Mouse (Mus musculus) myocyte (in vitro differentiated cells): ENCODE results near the gene Ptger4. TPM values are rescaled to one million over a fixed set of nuclear protein-coding genes. Genes with fewer than 3 reads are reported as not detected.

Experiments
- H3K27me3 ChIP-seq: one replicate; pipeline ENCODE4 v1.6.1; 2011; ENCODE audit not compliant: control insufficient read depth, insufficient read depth, insufficient read length
- H3K36me3 ChIP-seq: one replicate; pipeline ENCODE4 v1.6.1; 2011; ENCODE audit not compliant: control insufficient read depth, insufficient read depth
- H3K4me2 ChIP-seq: one replicate; pipeline ENCODE4 v1.6.1; 2011; ENCODE audit warnings: low read depth, control low read depth
- H3K4me3 ChIP-seq: one replicate; pipeline ENCODE4 v1.5.1; 2011; ENCODE audit warnings: mild to moderate bottlenecking, control low read depth, moderate library complexity
- H3K79me2 ChIP-seq: one replicate; pipeline ENCODE4 v1.6.1; 2011; ENCODE audit not compliant: control insufficient read depth, insufficient read depth
- H3ac ChIP-seq: one replicate; pipeline ENCODE4 v1.6.1; 2011; ENCODE audit not compliant: control insufficient read depth, insufficient read length
- CEBPB ChIP-seq: IDR thresholded peaks from 2 replicates; pipeline ENCODE4 v1.6.1; 2011; ENCODE audit warnings: mild to moderate bottlenecking, moderate library complexity; ENCODE audit not compliant: poor library complexity, insufficient read depth, severe bottlenecking
- E2F4 ChIP-seq: IDR thresholded peaks from one replicate; pipeline ENCODE4 v1.6.1; 2011; ENCODE audit warnings: mild to moderate bottlenecking, control low read depth, moderate library complexity; ENCODE audit not compliant: insufficient read depth
- MAX ChIP-seq: IDR thresholded peaks from one replicate; pipeline ENCODE4 v1.6.1; 2011; ENCODE audit warnings: low read depth, mild to moderate bottlenecking, control low read depth
- MYOD1 ChIP-seq, 3 experiments: IDR thresholded peaks; one replicate each; pipeline ENCODE4 v1.6.1; 2011; ENCODE audit warnings: control low read depth in 2 of 3, low read depth in 2 of 3, mild to moderate bottlenecking in 2 of 3, moderate library complexity in 1 of 3; ENCODE audit not compliant: insufficient read length in 2 of 3, control insufficient read depth in 1 of 3
- MYOG ChIP-seq, 3 experiments: IDR thresholded peaks; one replicate each; pipeline ENCODE4 v1.6.1; 2011; ENCODE audit warnings: control low read depth in 2 of 3, low read depth in 2 of 3, mild to moderate bottlenecking in 2 of 3; ENCODE audit not compliant: insufficient read length in 2 of 3, control insufficient read depth in 1 of 3, insufficient read depth in 1 of 3
- POLR2A ChIP-seq: IDR thresholded peaks from one replicate; pipeline ENCODE4 v1.6.1; 2011; ENCODE audit warnings: low read depth, mild to moderate bottlenecking, control low read depth, moderate library complexity; ENCODE audit not compliant: insufficient read length
- POLR2AphosphoS2 ChIP-seq: IDR thresholded peaks from one replicate; pipeline ENCODE4 v1.6.1; 2011; ENCODE audit warnings: low read depth, control low read depth; ENCODE audit not compliant: insufficient read length
- REST ChIP-seq: IDR thresholded peaks from one replicate; pipeline ENCODE4 v1.6.1; 2011; ENCODE audit warnings: mild to moderate bottlenecking, control low read depth, moderate library complexity; ENCODE audit not compliant: insufficient read depth, insufficient read length
- SRF ChIP-seq: IDR thresholded peaks from one replicate; pipeline ENCODE4 v1.6.1; 2011; ENCODE audit warnings: low read depth; ENCODE audit not compliant: control insufficient read depth, insufficient read length
- TCF12 ChIP-seq: IDR thresholded peaks from one replicate; pipeline ENCODE4 v1.6.1; 2011; ENCODE audit warnings: mild to moderate bottlenecking, control low read depth; ENCODE audit not compliant: poor library complexity, insufficient read depth, severe bottlenecking
- TCF3 ChIP-seq: IDR thresholded peaks from one replicate; pipeline ENCODE4 v1.6.1; 2011; ENCODE audit warnings: low read depth, control low read depth; ENCODE audit not compliant: insufficient read length
- USF1 ChIP-seq: IDR thresholded peaks from one replicate; pipeline ENCODE4 v1.6.1; 2011; ENCODE audit warnings: low read depth, mild to moderate bottlenecking, control low read depth, moderate library complexity
- polyA plus RNA-seq: library from polyadenylated mRNA; unstranded; fragments of >200 nt; fragmentation: generic; extraction: Trizol; gene quantifications from one replicate; pipeline ENCODE4 v1.2.1, GENCODE M21; 2012; ENCODE audit warnings: missing spikeins

Gene Ptger4
- polyA plus RNA-seq, 1 experiment: 0.95 TPM

- Histone ChIP-seq H3K36me3 (peaks cover 84% of the 10 kb centered on the region), H3K4me2 (no peak overlapping the region), H3ac (no peak overlapping the region), H3K79me2 (no peaks in the 10 kb centered on the region), H3K4me3 (no peak overlapping the region), H3K27me3 (no peaks in the 10 kb centered on the region)
- TF ChIP-seq E2F4 (no peak), POLR2AphosphoS2 (no peak), MYOG (IDR thresholded peaks at IDR 0.05; ENCODE audit: control insufficient read depth in 1 of 3, insufficient read depth in 1 of 3, insufficient read length in 2 of 3, low read depth in 2 of 3) (no peak), TCF3 (no peak)
These were observed 70.7 kb downstream of the Ptger4 start for GRCm38 (mm10) chr15:5173217-5173820.

GRCm38 (mm10) chr15:5165121-5165773, 78.7 kb downstream of the Ptger4 start:
- no peak overlapping the region for H3K4me2 ChIP-seq
- H3K4me3 ChIP-seq: no peak overlapping the region
- peaks cover 5% of the 10 kb centered on the region for H3K79me2 ChIP-seq
- H3K27me3 ChIP-seq: no peaks in the 10 kb centered on the region
- TF ChIP-seq POLR2A (no peak), SRF (no peak), MYOD1 (IDR thresholded peaks at IDR 0.05; ENCODE audit: control insufficient read depth in 1 of 3, insufficient read length in 2 of 3, low read depth in 2 of 3) (no peak), USF1 (no peak), E2F4 (no peak), MYOG (IDR thresholded peaks at IDR 0.05; ENCODE audit: control insufficient read depth in 1 of 3, insufficient read depth in 1 of 3, insufficient read length in 2 of 3, low read depth in 2 of 3) (no peak), MAX (no peak), REST (no peak), TCF12 (no peak), CEBPB (no peak), TCF3 (no peak), POLR2AphosphoS2 (no peak)
- peaks cover 62% of the 10 kb centered on the region for H3K36me3 ChIP-seq
- no peak overlapping the region for H3ac ChIP-seq

- H3K79me2 ChIP-seq: peaks cover 69% of the 10 kb centered on the region
- no peak overlapping the region for H3K4me3 ChIP-seq
- no peak overlapping the region for H3K4me2 ChIP-seq
- TF ChIP-seq MYOG (IDR thresholded peaks at IDR 0.05; ENCODE audit: control insufficient read depth in 1 of 3, insufficient read depth in 1 of 3, insufficient read length in 2 of 3, low read depth in 2 of 3) (peak in 1 of 3 experiments; percentile 8), SRF (no peak)
- peaks cover 13% of the 10 kb centered on the region for H3K36me3 ChIP-seq
- no peaks in the 10 kb centered on the region for H3K27me3 ChIP-seq
- H3ac ChIP-seq: no peak overlapping the region
These were observed 85.2 kb downstream of the Ptger4 start for GRCm38 (mm10) chr15:5158827-5159226.

GRCm38 (mm10) chr15:5157386-5157785, 86.6 kb downstream of the Ptger4 start:
- Histone ChIP-seq H3ac (no peak overlapping the region), H3K4me2 (no peak overlapping the region), H3K4me3 (no peak overlapping the region), H3K36me3 (peaks cover 8% of the 10 kb centered on the region), H3K27me3 (no peaks in the 10 kb centered on the region), H3K79me2 (peaks cover 84% of the 10 kb centered on the region)
- TF ChIP-seq POLR2AphosphoS2 (no peak), E2F4 (no peak), MYOG (IDR thresholded peaks at IDR 0.05; ENCODE audit: control insufficient read depth in 1 of 3, insufficient read depth in 1 of 3, insufficient read length in 2 of 3, low read depth in 2 of 3) (no peak), TCF3 (no peak), TCF12 (no peak), CEBPB (no peak), USF1 (no peak), MYOD1 (IDR thresholded peaks at IDR 0.05; ENCODE audit: control insufficient read depth in 1 of 3, insufficient read length in 2 of 3, low read depth in 2 of 3) (no peak), REST (no peak), POLR2A (no peak), SRF (no peak), MAX (no peak)

Other genes with a start within 250 kb of the Ptger4 start
- gene C7, start 180.4 kb downstream of the Ptger4 start, polyA plus RNA-seq: not detected
- 4.2 TPM for gene Card6, start 135.6 kb downstream of the Ptger4 start, polyA plus RNA-seq
- 3,306 TPM for gene Rpl37, start 127.5 kb downstream of the Ptger4 start, polyA plus RNA-seq
- gene Prkaa1, start 100.3 kb downstream of the Ptger4 start, polyA plus RNA-seq: 14.9 TPM
- 17.8 TPM for gene Ttc33, start 58.7 kb downstream of the Ptger4 start, polyA plus RNA-seq